Mouse (Mus musculus): ENCODE measurements around the gene Snx8. TPM values are rescaled to one million over a fixed set of nuclear protein-coding genes. Genes with fewer than 3 reads are reported as not detected.

The Snx8 gene
- polyA plus RNA-seq, 1 experiment from 2014 or later: 36.7 TPM

Small RNA genes lying within 50 kb of the gene (microRNA-seq; reads per million reads assigned to microRNA genes)
- 0.69 reads per million for gene Mir7038

Other genes with a start within 250 kb of the Snx8 start
- 29.6 and 34.3 TPM in 2 replicates for gene Mad1l1, start 67.7 kb downstream of the Snx8 start, polyA plus RNA-seq (2015; fragmentation: Nextera tagmentation; extraction: Ambion mirVana)
- gene Nudt1, start 67.6 kb downstream of the Snx8 start, polyA plus RNA-seq (2015; fragmentation: Nextera tagmentation; extraction: Ambion mirVana): 29.3 and 35.7 TPM in 2 replicates
- gene Mrm2, start 57.4 kb downstream of the Snx8 start, polyA plus RNA-seq (2015; fragmentation: Nextera tagmentation; extraction: Ambion mirVana): 20.8 and 22.3 TPM in 2 replicates
- 80.0 and 93.1 TPM in 2 replicates for gene Eif3b, start 30.1 kb upstream of the Snx8 start, polyA plus RNA-seq (2015; fragmentation: Nextera tagmentation; extraction: Ambion mirVana)
- gene Gm4869, start 56.4 kb upstream of the Snx8 start, polyA plus RNA-seq (2015; fragmentation: Nextera tagmentation; extraction: Ambion mirVana): not detected in 2 replicates
- gene Chst12, start 116.3 kb upstream of the Snx8 start, polyA plus RNA-seq (2015; fragmentation: Nextera tagmentation; extraction: Ambion mirVana): 30.6 and 31.2 TPM in 2 replicates
- 1.6 TPM in 1 of 2 replicates, not detected in the other for gene Grifin, start 175.8 kb upstream of the Snx8 start, polyA plus RNA-seq (2015; fragmentation: Nextera tagmentation; extraction: Ambion mirVana)
- 16.7 and 19.4 TPM in 2 replicates for gene Lfng, start 218.1 kb upstream of the Snx8 start, polyA plus RNA-seq (2015; fragmentation: Nextera tagmentation; extraction: Ambion mirVana)

Data from neural tube, embryonic 15.5 days (tissue).